Mouse (Mus musculus) megakaryocyte, embryonic 14.5 days (primary cell): Measurements from ENCODE around the gene March7. TPM values are rescaled to one million over a fixed set of nuclear protein-coding genes. Genes with fewer than 3 reads are reported as not detected.
A peak's percentile ranks its signal among the peaks of the same experiment; 100 is the strongest.

Experiments
- H3K27me3 ChIP-seq: replicated peaks from 2 replicates; pipeline ENCODE3; 2012; ENCODE audit warnings: inconsistent platforms
- H3K36me3 ChIP-seq: replicated peaks from 2 replicates; pipeline ENCODE3; 2012; ENCODE audit warnings: low read length, inconsistent platforms, mixed read lengths
- H3K4me1 ChIP-seq: 2 replicates; pipeline ENCODE4 v1.6.1; 2012; ENCODE audit warnings: inconsistent platforms
- H3K4me3 ChIP-seq: replicated peaks from 2 replicates; pipeline ENCODE3; 2012; ENCODE audit warnings: moderate library complexity, mild to moderate bottlenecking, inconsistent platforms
- H3K9me3 ChIP-seq: 2 replicates; pipeline ENCODE4 v1.6.1; 2012; ENCODE audit warnings: inconsistent platforms
- FLI1 ChIP-seq: IDR thresholded peaks from 2 replicates; pipeline ENCODE4 v1.6.1; 2012; ENCODE audit warnings: low read length, inconsistent platforms, mixed read lengths
- GATA1 ChIP-seq: IDR thresholded peaks from 3 replicates; pipeline ENCODE4 v1.6.1; 2012; ENCODE audit warnings: mixed read lengths, low read length, inconsistent platforms, borderline replicate concordance
- polyA plus RNA-seq: library from polyadenylated mRNA; stranded (reverse); fragments of >175 nt; gene quantifications from 2 replicates; pipeline ENCODE4 v1.2.3, GENCODE M21; 2012; ENCODE audit warnings: low replicate concordance; ENCODE audit not compliant: insufficient read depth

Gene March7
- polyA plus RNA-seq, 1 experiment = 0.88 TPM

- H3K36me3 ChIP-seq = no peaks in the 10 kb centered on the region
- peak overlapping the region; percentile 92 for H3K4me3 ChIP-seq
- no peak for TF ChIP-seq FLI1
- no peak for TF ChIP-seq GATA1
- H3K27me3 ChIP-seq = peaks cover 48% of the 10 kb centered on the region
- H3K4me1 ChIP-seq = peaks cover 11% of the 10 kb centered on the region
- peaks cover 19% of the 10 kb centered on the region for H3K9me3 ChIP-seq
Measured at GRCm38 (mm10) chr2:60283208-60283750, 73.6 kb downstream of the March7 start.

GRCm38 (mm10) chr2:60283751-60284466 lies 74.2 kb downstream of the March7 start:
- no peaks in the 10 kb centered on the region for H3K36me3 ChIP-seq
- H3K27me3 ChIP-seq = peaks cover 48% of the 10 kb centered on the region
- H3K4me3 ChIP-seq = peak overlapping the region; percentile 92
- peaks cover 18% of the 10 kb centered on the region for H3K4me1 ChIP-seq
- peaks cover 19% of the 10 kb centered on the region for H3K9me3 ChIP-seq
- TF ChIP-seq GATA1 (no peak), FLI1 (no peak)

GRCm38 (mm10) chr2:60284467-60284821 lies 74.8 kb downstream of the March7 start, which contains the start of gene Cd302:
Gene Cd302 (minus strand): TSS chr2:60284488.
- Histone ChIP-seq H3K9me3 (peaks cover 19% of the 10 kb centered on the region), H3K36me3 (no peaks in the 10 kb centered on the region)
- TF ChIP-seq FLI1 (no peak), GATA1 (no peak)

GRCm38 (mm10) chr2:60285107-60285617 lies 75.5 kb downstream of the March7 start:
- Histone ChIP-seq H3K27me3 (peaks cover 44% of the 10 kb centered on the region), H3K4me1 (peaks cover 20% of the 10 kb centered on the region), H3K36me3 (no peaks in the 10 kb centered on the region), H3K9me3 (peaks cover 19% of the 10 kb centered on the region), H3K4me3 (no peak overlapping the region)
- TF ChIP-seq GATA1 (no peak), FLI1 (no peak)

More at GRCm38 (mm10) chr2:60284467-60284821, 74.8 kb downstream of the March7 start, which contains the start of gene Cd302:
- peaks cover 20% of the 10 kb centered on the region for H3K4me1 ChIP-seq
- H3K27me3 ChIP-seq = peaks cover 45% of the 10 kb centered on the region
- peak within 1 kb of the TSS; percentile 92 for H3K4me3 ChIP-seq

- Histone ChIP-seq H3K4me1 (peaks cover 18% of the 10 kb centered on the region), H3K36me3 (no peaks in the 10 kb centered on the region), H3K9me3 (peaks cover 20% of the 10 kb centered on the region), H3K4me3 (no peak overlapping the region), H3K27me3 (peaks cover 23% of the 10 kb centered on the region)
- TF ChIP-seq GATA1 (no peak), FLI1 (no peak)
Measured at GRCm38 (mm10) chr2:60288606-60289005, 78.9 kb downstream of the March7 start.

- Histone ChIP-seq H3K9me3 (peaks cover 18% of the 10 kb centered on the region), H3K4me1 (peaks cover 11% of the 10 kb centered on the region), H3K36me3 (no peaks in the 10 kb centered on the region), H3K27me3 (peaks cover 16% of the 10 kb centered on the region), H3K4me3 (no peak overlapping the region)
- TF ChIP-seq FLI1 (no peak), GATA1 (no peak)
Measured at GRCm38 (mm10) chr2:60289451-60289850, 79.8 kb downstream of the March7 start.

GRCm38 (mm10) chr2:60291381-60291780 lies 81.7 kb downstream of the March7 start:
- TF ChIP-seq GATA1 (no peak), FLI1 (no peak)
- Histone ChIP-seq H3K27me3 (peaks cover 3% of the 10 kb centered on the region), H3K4me1 (peaks cover 11% of the 10 kb centered on the region), H3K9me3 (peaks cover 12% of the 10 kb centered on the region), H3K4me3 (no peak overlapping the region), H3K36me3 (no peaks in the 10 kb centered on the region)

- H3K9me3 ChIP-seq = peaks cover 18% of the 10 kb centered on the region
- no peaks in the 10 kb centered on the region for H3K36me3 ChIP-seq
- H3K27me3 ChIP-seq = peaks cover 1% of the 10 kb centered on the region
- no peak overlapping the region for H3K4me3 ChIP-seq
- TF ChIP-seq GATA1 (no peak), FLI1 (no peak)
- H3K4me1 ChIP-seq = 0 out of 2 replicates have a peak, but pooled peaks cover 3% of the 10 kb centered on the region
Measured at GRCm38 (mm10) chr2:60298266-60298665, 88.6 kb downstream of the March7 start.

GRCm38 (mm10) chr2:60299323-60299722 lies 89.6 kb downstream of the March7 start:
- Histone ChIP-seq H3K4me3 (no peak overlapping the region), H3K9me3 (peaks cover 16% of the 10 kb centered on the region), H3K4me1 (0 out of 2 replicates have a peak, but pooled peaks cover 3% of the 10 kb centered on the region), H3K36me3 (no peaks in the 10 kb centered on the region), H3K27me3 (no peaks in the 10 kb centered on the region)
- TF ChIP-seq FLI1 (no peak), GATA1 (no peak)

Other genes with a start within 250 kb of the March7 start
- 17.1 TPM in 1 of 2 replicates, not detected in the other for gene Baz2b, start within 50 bp of the March7 start, polyA plus RNA-seq
- gene Cd302, start 74.6 kb downstream of the March7 start, polyA plus RNA-seq = 3.6 TPM in 1 of 2 replicates, not detected in the other
- not detected in 2 replicates for gene Ly75, start 173.4 kb downstream of the March7 start, polyA plus RNA-seq